Mouse (Mus musculus) limb, embryonic 11.5 days (tissue): Measurements from ENCODE around the gene Inpp5b. TPM values are rescaled to one million over a fixed set of nuclear protein-coding genes. Genes with fewer than 3 reads are reported as not detected.

Experiments
- ATAC-seq: fragments of 200-750 bp; cut with Nextera tagmentation; 2 replicates; pipeline ENCODE4 v1.8.0; 2017; ENCODE audit warnings: low read depth; ENCODE audit not compliant: insufficient number of reproducible peaks, low FRiP score, low TSS enrichment
- DNase-seq: peaks from one replicate; pipeline ENCODE4 v3.0.0-alpha.2; 2015; ENCODE audit warnings: low spot score
- H3K27ac ChIP-seq: fragments of 300-500 bp; sonication (generic); replicated peaks from 2 replicates; pipeline ENCODE4 v1.5.1; 2014; ENCODE audit warnings: low read depth, mild to moderate bottlenecking, low read length
- H3K27me3 ChIP-seq: fragments of 300-500 bp; sonication (generic); 2 replicates; pipeline ENCODE4 v1.6.1; 2014; ENCODE audit warnings: mild to moderate bottlenecking, low read length, mixed read lengths; ENCODE audit not compliant: control insufficient read depth, insufficient read depth
- H3K36me3 ChIP-seq: fragments of 300-500 bp; sonication (generic); 2 replicates; pipeline ENCODE4 v1.6.1; 2014; ENCODE audit warnings: mild to moderate bottlenecking, low read length, moderate library complexity, mixed read lengths; ENCODE audit not compliant: control insufficient read depth, insufficient read depth
- H3K4me1 ChIP-seq: fragments of 300-500 bp; sonication (generic); 2 replicates; pipeline ENCODE4 v1.6.1; 2014; ENCODE audit warnings: low read length, mixed read lengths; ENCODE audit not compliant: control insufficient read depth, insufficient read depth
- H3K4me2 ChIP-seq: fragments of 300-500 bp; sonication (generic); 2 replicates; pipeline ENCODE4 v1.6.1; 2014; ENCODE audit warnings: low read depth, mild to moderate bottlenecking, moderate library complexity; ENCODE audit not compliant: severe bottlenecking
- H3K4me3 ChIP-seq: fragments of 300-500 bp; sonication (generic); 2 replicates; pipeline ENCODE4 v1.5.1; 2014; ENCODE audit warnings: low read depth, low read length
- H3K9ac ChIP-seq: fragments of 300-500 bp; sonication (generic); 2 replicates; pipeline ENCODE4 v1.6.1; 2014; ENCODE audit warnings: mild to moderate bottlenecking, low read length
- H3K9me3 ChIP-seq: fragments of 300-500 bp; sonication (generic); 2 replicates; pipeline ENCODE4 v1.6.1; 2016; ENCODE audit warnings: low read length; ENCODE audit not compliant: control insufficient read depth
- WGBS: fragments of 180-500 bp; shearing (Covaris S2); extraction: QIAGEN DNeasy Blood & Tissue Kit; methylation state at CpG from one replicate; pipeline ENCODE4 v1.1.7; 2014; 5-methylcytosine and 5-hydroxymethylcytosine counted together
- polyA plus RNA-seq: library from polyadenylated mRNA; unstranded; fragments of >200 nt; fragmentation: Nextera tagmentation; extraction: Ambion mirVana; gene quantifications from 2 replicates; pipeline ENCODE4 v1.2.1, GENCODE M21; 2014

Gene Inpp5b
- polyA plus RNA-seq, 1 experiment from 2014 or later: 22.3 TPM

DNA sequence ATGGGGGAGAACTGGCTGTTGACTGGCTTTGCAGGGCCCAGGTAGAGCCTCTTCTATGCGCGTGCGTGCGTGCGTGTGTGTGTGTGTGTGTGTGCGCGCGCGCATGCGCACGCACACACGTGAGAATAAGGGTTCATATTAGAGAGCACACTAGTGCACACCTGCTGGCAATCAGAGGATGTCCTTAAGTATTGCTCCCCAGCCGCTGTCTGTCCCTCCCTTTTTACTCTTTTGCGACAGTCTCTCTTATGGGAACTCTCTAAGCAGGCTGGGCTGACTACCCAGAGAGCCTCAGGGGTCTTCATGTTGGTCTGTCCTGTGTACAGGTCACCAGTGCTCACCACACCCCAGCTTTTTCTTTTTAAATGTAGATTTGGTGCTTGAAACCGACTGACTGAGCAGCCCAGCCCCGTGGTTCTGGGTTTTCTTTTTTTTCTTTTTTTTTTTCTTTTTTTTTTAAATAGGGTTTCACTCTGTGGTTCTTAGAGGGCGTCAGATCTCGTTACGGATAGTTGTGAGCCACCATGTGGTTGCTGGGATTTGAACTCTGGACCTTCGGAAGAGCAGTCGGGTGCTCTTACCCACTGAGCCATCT lies 83.8 kb downstream of the Inpp5b start:
- no peaks in the 10 kb centered on the region for H3K9me3 ChIP-seq
- no peak overlapping the region for H3K9ac ChIP-seq
- H3K27ac ChIP-seq: no peak overlapping the region
- ATAC-seq (no peak), DNase-seq (no peak)
- H3K27me3 ChIP-seq: no peaks in the 10 kb centered on the region
- no peaks in the 10 kb centered on the region for H3K4me1 ChIP-seq
- no peak overlapping the region for H3K4me2 ChIP-seq
- H3K36me3 ChIP-seq: peaks cover 11% of the 10 kb centered on the region; the same call in 1 of the 2 replicates
- 96% methylated on average over 21 of the region's 21 CpGs for WGBS
- no peak overlapping the region for H3K4me3 ChIP-seq

DNA sequence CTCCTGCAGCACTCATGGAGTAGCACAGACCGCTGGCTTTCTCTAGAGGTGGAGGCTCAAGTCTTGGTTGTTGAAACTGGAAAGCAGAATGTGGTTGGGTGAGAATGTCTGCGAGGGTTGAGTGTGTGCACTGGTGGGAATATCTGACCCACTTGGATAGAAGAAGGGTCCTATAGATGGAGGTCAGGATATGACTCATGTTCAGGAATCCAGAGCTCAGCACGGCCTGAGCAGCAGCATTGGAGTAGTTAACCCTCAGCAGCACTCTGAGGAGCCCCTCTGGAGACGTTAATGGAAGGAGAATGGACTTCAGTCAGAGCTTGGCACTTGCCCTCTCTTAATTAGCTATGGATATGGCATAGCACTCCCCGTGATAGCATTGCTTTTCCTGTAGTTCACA lies 88.0 kb downstream of the Inpp5b start:
- WGBS: 83% methylated on average over 5 of the region's 5 CpGs

DNA sequence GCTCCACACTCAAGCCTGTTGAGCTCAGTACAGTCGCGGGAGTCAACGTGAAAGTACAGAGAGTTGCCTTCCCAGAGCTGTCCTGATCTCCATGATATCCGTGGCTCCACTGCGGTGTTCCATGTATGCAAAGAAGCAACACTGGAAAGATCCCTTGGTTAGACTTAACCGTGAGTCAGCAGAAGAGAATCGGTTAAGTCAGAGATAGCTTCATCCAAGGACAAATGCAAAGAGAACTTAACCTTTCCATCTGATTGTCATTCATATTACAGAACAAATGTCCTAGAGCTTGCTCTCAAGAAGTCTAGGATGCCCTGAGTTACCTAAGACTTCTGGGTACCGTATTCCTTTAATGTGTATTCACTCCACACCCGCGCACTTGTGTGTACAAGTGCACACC lies 91.1 kb downstream of the Inpp5b start:
- no peak for ATAC-seq
- Histone ChIP-seq H3K36me3 (no peaks in the 10 kb centered on the region; the same call in none of the 2 replicates), H3K4me3 (no peak overlapping the region)

More for the DNA sequence above, 88.0 kb downstream of the Inpp5b start:
- Histone ChIP-seq H3K27ac (no peak overlapping the region), H3K36me3 (peaks cover 4% of the 10 kb centered on the region; the same call in 1 of the 2 replicates), H3K4me2 (no peak overlapping the region), H3K27me3 (no peaks in the 10 kb centered on the region), H3K4me1 (no peaks in the 10 kb centered on the region), H3K9me3 (no peaks in the 10 kb centered on the region), H3K9ac (no peak overlapping the region), H3K4me3 (no peak overlapping the region)
- DNase-seq (no peak), ATAC-seq (no peak)

DNA sequence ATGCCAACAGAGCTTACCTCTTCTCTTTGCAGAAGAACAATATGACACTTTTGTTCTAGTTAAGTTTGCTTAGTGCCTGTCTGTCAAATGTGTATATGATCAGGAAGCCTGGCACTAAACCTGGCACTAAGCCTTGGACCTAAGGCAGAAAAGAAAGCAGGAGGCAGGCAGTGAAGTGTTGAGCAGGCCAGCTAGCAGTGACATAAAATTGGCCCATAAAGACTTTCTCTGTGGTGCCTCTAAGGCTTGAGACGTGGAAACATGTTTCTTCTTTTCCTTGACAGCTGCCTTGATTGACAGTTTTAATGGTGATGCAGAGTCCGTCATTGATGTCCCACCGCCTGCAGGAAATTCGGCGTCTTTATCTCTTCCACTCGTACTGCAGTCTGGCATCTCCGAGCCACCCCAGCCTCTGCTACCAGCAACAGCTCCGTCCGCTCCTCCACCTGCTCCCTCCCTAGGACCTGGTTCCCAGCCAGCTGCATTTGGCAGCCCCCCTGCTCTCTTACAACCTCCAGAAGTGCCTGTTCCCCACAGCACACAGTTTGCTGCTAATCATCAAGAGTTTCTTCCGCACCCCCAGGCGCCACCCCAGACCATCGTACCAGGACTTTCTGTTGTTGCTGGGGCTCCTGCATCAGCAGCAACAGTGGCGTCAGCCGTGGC lies 96.5 kb downstream of the Inpp5b start:
- Histone ChIP-seq H3K4me1 (no peaks in the 10 kb centered on the region), H3K4me2 (no peak overlapping the region), H3K27me3 (no peaks in the 10 kb centered on the region), H3K9me3 (no peaks in the 10 kb centered on the region), H3K36me3 (peaks cover 22% of the 10 kb centered on the region), H3K9ac (no peak overlapping the region), H3K27ac (no peak overlapping the region), H3K4me3 (no peak overlapping the region)
- 86% methylated on average over 14 of the region's 14 CpGs for WGBS
- no peak for DNase-seq
- ATAC-seq: no peak

More for the DNA sequence above, 91.1 kb downstream of the Inpp5b start:
- no peaks in the 10 kb centered on the region for H3K4me1 ChIP-seq
- H3K27ac ChIP-seq: no peak overlapping the region
- H3K9me3 ChIP-seq: no peaks in the 10 kb centered on the region
- DNase-seq: no peak
- 95% methylated on average over 10 of the region's 10 CpGs for WGBS
- H3K4me2 ChIP-seq: no peak overlapping the region
- no peak overlapping the region for H3K9ac ChIP-seq
- no peaks in the 10 kb centered on the region for H3K27me3 ChIP-seq

DNA sequence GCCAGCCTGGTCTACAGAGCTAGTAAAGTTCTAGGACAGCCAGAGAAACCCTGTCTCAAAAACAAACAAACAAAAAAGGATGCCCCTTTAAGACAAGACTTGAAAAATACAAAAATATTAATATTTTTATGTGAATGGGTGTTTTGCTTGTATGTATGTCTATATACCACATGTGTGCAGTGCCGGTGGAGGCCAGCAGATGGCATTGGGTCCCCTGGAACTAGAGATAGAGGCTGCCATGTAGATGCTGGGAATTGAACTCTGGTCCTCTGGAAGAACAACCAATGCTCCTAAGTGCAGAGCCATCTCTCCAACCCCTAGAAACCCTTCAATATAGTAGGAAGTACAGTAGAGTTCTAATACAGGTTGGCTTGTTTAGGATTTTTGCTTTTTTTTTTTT lies 99.3 kb downstream of the Inpp5b start:
- Histone ChIP-seq H3K27ac (no peak overlapping the region), H3K9ac (no peak overlapping the region), H3K27me3 (no peaks in the 10 kb centered on the region), H3K9me3 (no peaks in the 10 kb centered on the region), H3K36me3 (peaks cover 22% of the 10 kb centered on the region), H3K4me3 (no peak overlapping the region), H3K4me2 (no peak overlapping the region), H3K4me1 (no peaks in the 10 kb centered on the region)
- DNase-seq: no peak
- 94% methylated on average over 1 of the region's 1 CpGs for WGBS
- no peak for ATAC-seq

DNA sequence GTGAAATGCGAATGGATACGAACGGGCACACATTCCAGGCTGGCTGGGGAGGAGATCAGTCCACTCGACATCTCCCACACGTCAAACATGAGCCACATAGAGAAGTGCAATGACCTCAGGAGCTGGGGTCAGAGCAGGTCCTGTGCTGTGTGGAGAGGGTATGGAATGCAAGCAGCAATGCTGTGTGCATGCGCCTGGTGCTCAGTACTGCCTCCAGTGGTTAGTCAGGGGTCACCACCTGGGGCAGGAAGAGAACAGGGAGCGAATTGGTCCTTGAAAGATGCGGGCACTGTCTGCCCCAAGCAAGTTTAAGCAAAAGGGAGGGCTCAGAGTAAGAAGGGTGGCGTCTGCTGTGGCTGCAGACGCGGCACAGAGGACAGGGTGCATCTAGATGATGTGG lies 101.8 kb downstream of the Inpp5b start:
- H3K4me2 ChIP-seq: no peak overlapping the region
- 59% methylated on average over 11 of the region's 11 CpGs for WGBS
- H3K27ac ChIP-seq: no peak overlapping the region
- DNase-seq (peak; percentile 58), ATAC-seq (no peak)
- H3K36me3 ChIP-seq: peaks cover 17% of the 10 kb centered on the region; the same call in 1 of the 2 replicates
- H3K4me1 ChIP-seq: 0 out of 2 replicates have a peak, but pooled peaks cover 4% of the 10 kb centered on the region
- no peaks in the 10 kb centered on the region for H3K9me3 ChIP-seq
- H3K27me3 ChIP-seq: no peaks in the 10 kb centered on the region
- no peak overlapping the region for H3K4me3 ChIP-seq
- no peak overlapping the region for H3K9ac ChIP-seq

DNA sequence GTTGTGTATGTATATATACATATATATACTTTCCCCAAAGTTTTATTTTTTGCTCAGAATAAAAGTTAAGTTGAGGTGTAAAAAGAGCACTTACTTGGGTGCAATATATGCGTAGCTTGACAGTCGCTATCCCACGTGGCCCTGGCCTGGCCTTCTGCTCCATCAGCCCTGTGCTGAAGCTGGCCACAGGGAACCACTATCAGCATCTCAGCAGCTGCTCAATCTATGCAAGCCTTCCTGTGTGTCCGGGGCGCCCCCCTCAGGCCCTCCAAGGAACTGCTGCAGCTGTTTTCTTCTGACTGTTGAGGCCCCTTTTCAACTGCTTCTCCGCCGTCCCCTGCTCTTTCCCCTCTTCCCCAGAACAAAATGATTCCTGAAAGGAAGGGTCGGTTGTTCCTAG lies 105.9 kb downstream of the Inpp5b start:
- WGBS: 8% methylated on average over 8 of the region's 8 CpGs
- H3K4me3 ChIP-seq: no peak overlapping the region
- DNase-seq: peak; percentile 85
- H3K4me1 ChIP-seq: peaks cover 17% of the 10 kb centered on the region
- H3K4me2 ChIP-seq: no peak overlapping the region
- H3K36me3 ChIP-seq: peaks cover 6% of the 10 kb centered on the region; the same call in 1 of the 2 replicates
- no peaks in the 10 kb centered on the region; the same call in 1 of the 2 replicates for H3K27me3 ChIP-seq
- H3K9ac ChIP-seq: no peak overlapping the region
- no peak overlapping the region for H3K27ac ChIP-seq
- no peak for ATAC-seq
- no peaks in the 10 kb centered on the region for H3K9me3 ChIP-seq

DNA sequence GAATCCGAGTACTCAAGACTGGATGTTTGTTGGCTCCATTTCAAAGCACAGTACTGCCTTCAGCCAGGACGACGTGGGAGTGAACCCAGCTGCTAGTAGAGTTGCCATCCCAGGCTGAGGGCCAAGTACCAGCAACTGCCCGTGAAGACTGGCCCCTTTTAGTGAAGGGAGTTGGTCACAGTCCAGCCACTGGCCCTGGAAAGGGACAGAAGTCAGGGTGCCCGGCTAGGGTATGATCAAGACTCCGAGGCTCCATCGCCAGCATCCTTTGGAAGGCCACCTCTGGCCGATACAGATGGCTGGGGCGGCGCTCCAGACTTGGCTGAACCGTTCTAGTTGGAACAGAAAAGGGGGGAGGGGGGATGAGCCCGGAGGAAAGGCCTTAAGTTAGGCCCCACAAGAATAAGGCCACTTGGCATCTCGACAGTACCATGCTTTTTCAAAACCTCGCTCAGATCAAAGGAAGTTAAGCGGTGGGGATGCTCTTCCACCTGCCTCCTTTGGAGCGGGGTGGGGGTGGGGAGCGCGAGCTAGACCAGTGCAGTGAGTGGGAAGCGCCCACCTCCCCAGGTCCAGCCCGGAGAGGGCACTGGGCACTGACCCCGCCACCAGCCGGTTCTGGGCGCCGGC lies 108.1 kb downstream of the Inpp5b start:
- Histone ChIP-seq H3K4me1 (peaks cover 17% of the 10 kb centered on the region), H3K27me3 (no peaks in the 10 kb centered on the region; the same call in 1 of the 2 replicates), H3K9me3 (no peaks in the 10 kb centered on the region), H3K36me3 (no peaks in the 10 kb centered on the region), H3K4me2 (peak overlapping the region; percentile 64), H3K4me3 (peak overlapping the region; percentile 98), H3K27ac (peak overlapping the region; percentile 70), H3K9ac (peak overlapping the region; percentile 86)
- DNase-seq: peak; percentile 44
- ATAC-seq: peak; percentile 61
- WGBS: 5% methylated on average over 23 of the region's 24 CpGs
